Mouse (Mus musculus) cerebellum, adult 2 months (tissue): ENCODE measurements around the gene Has3. TPM values are rescaled to one million over a fixed set of nuclear protein-coding genes. Genes with fewer than 3 reads are reported as not detected.

Experiments used
- DNase-seq, 2 experiments: peaks; one replicate each; pipeline ENCODE4 v3.0.0; 2021
- H3K27ac ChIP-seq: fragments of 200-500 bp; 2 replicates; pipeline ENCODE4 v1.5.1; 2012; ENCODE audit warnings: low read length, control low read depth, inconsistent platforms; ENCODE audit not compliant: insufficient read depth
- H3K27me3 ChIP-seq: fragments of 200-500 bp; 2 replicates; pipeline ENCODE4 v1.6.1; 2012; ENCODE audit warnings: inconsistent platforms, mild to moderate bottlenecking, low read length, moderate library complexity; ENCODE audit not compliant: control insufficient read depth, insufficient read depth
- H3K4me1 ChIP-seq: fragments of 200-500 bp; 2 replicates; pipeline ENCODE4 v1.6.1; 2011; ENCODE audit warnings: low read length; ENCODE audit not compliant: control insufficient read depth, insufficient read depth
- H3K4me3 ChIP-seq: fragments of 200-500 bp; replicated peaks from 2 replicates; pipeline ENCODE3; 2011; ENCODE audit warnings: mild to moderate bottlenecking, low read depth, low read length, control low read depth; ENCODE audit not compliant: insufficient read depth
- CTCF ChIP-seq: fragments of 200-500 bp; IDR thresholded peaks from 2 replicates; pipeline ENCODE4 v1.5.1; 2011; ENCODE audit warnings: low read depth, mild to moderate bottlenecking, control low read depth, low read length, moderate library complexity, borderline replicate concordance; ENCODE audit not compliant: insufficient read depth
- POLR2A ChIP-seq: fragments of 200-500 bp; IDR thresholded peaks from 2 replicates; pipeline ENCODE4 v1.6.1; 2011; ENCODE audit warnings: low read length, control low read depth, borderline replicate concordance; ENCODE audit not compliant: insufficient read depth
- WGBS: fragments of 180-500 bp; shearing (Covaris S2); methylation state at CpG from one replicate; pipeline ENCODE4 v1.1.7; 2018; 5-methylcytosine and 5-hydroxymethylcytosine counted together
- polyA plus RNA-seq: library from polyadenylated mRNA; depleted of rRNA; stranded (reverse); fragments of >200 nt; gene quantifications from 2 replicates; pipeline ENCODE4 v1.2.3, GENCODE M21; 2012

Has3 gene
- polyA plus RNA-seq, 1 experiment, result 1.7 TPM

- no peaks in the 10 kb centered on the region for H3K27me3 ChIP-seq
- H3K27ac ChIP-seq, result no peak overlapping the region
- WGBS, result 77% methylated on average over 10 of the region's 10 CpGs
- no peak overlapping the region for H3K4me3 ChIP-seq
- H3K4me1 ChIP-seq, result no peaks in the 10 kb centered on the region
- no peak for DNase-seq
- TF ChIP-seq CTCF, result no peak
- no peak for TF ChIP-seq POLR2A
Observed at GRCm38 (mm10) chr8:106850034-106850433, 20.0 kb upstream of the Has3 start.

DNA sequence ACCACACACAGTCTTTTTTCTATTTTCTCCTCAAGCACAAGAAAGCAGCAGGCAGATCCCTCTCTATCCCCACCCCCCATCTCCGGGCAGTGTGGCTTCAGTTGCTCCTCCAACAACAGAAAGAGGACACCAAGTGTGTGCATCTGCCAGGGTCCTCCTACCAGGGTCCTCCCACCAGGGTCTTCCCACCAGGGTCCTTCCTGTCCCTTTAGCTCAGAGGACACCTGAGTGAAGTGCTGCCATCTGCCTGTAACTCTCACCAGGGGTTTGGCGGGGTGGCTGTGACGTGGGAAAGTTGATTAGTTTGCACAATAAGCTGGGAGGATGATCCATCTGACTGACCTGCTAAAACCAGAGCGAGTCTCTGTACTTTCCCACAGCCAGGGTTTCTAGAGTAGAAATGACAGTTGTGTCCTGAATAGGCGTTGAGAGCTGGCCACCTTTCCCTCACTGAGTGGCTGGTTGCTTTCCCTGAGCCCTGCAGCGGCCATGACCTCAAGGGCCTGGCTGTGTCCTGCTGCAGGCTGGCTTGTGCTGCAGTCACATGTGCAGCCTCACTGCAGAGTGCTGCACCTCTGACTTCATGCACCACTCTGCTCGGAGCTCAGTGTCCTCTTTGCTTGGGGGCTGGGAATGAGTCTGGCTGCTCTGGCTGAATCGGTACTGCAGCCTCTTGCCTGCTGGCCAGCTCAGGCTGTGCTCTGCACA is 15.4 kb upstream of the Has3 start:
- H3K27ac ChIP-seq, result no peak overlapping the region
- H3K4me3 ChIP-seq, result no peak overlapping the region
- peak in 1 of 2 experiments; percentile 10 for DNase-seq
- no peaks in the 10 kb centered on the region for H3K27me3 ChIP-seq
- no peak for TF ChIP-seq POLR2A
- TF ChIP-seq CTCF, result no peak
- WGBS, result 40% methylated on average over 8 of the region's 8 CpGs
- H3K4me1 ChIP-seq, result no peaks in the 10 kb centered on the region

GRCm38 (mm10) chr8:106855242-106855562 is 14.8 kb upstream of the Has3 start:
- Histone ChIP-seq H3K27me3 (no peaks in the 10 kb centered on the region), H3K4me3 (no peak overlapping the region), H3K4me1 (no peaks in the 10 kb centered on the region), H3K27ac (no peak overlapping the region)
- TF ChIP-seq CTCF (no peak), POLR2A (no peak)
- WGBS, result 89% methylated on average over 3 of the region's 3 CpGs
- DNase-seq, result no peak

GRCm38 (mm10) chr8:106862845-106863244 is 7.2 kb upstream of the Has3 start:
- no peak for DNase-seq
- no peak overlapping the region for H3K27ac ChIP-seq
- no peak for TF ChIP-seq POLR2A
- no peak for TF ChIP-seq CTCF
- no peaks in the 10 kb centered on the region for H3K27me3 ChIP-seq
- peaks cover 7% of the 10 kb centered on the region; the same call in 1 of the 2 replicates for H3K4me1 ChIP-seq
- WGBS, result 93% methylated on average over 10 of the region's 10 CpGs
- no peak overlapping the region for H3K4me3 ChIP-seq

DNA sequence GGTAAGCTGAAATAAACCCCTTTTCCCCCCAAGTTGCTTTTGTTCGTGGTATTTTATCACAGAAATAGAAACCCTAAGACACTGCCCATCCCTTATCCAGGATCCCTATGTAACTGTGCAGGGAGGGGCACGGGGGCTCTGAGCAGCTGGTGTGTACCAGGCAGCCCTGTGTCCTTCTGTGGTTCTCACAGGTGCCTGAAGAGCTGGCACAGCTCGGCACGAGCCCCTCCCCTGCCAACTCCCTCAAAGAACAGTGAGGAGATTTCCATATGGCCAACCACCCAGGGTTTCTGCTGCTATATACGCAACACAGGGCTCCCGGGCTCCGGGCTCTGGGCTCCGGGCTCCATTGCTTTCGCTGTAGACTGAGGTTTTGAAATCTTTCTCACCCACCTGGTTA is 4.7 kb upstream of the Has3 start:
- no peaks in the 10 kb centered on the region for H3K27me3 ChIP-seq
- H3K4me1 ChIP-seq, result peaks cover 7% of the 10 kb centered on the region; the same call in 1 of the 2 replicates
- DNase-seq, result peak in 1 of 2 experiments; percentile 44
- no peak for TF ChIP-seq POLR2A
- no peak for TF ChIP-seq CTCF
- no peak overlapping the region for H3K4me3 ChIP-seq
- 16% methylated on average over 9 of the region's 9 CpGs for whole genome bisulfite sequencing
- H3K27ac ChIP-seq, result no peak overlapping the region

DNA sequence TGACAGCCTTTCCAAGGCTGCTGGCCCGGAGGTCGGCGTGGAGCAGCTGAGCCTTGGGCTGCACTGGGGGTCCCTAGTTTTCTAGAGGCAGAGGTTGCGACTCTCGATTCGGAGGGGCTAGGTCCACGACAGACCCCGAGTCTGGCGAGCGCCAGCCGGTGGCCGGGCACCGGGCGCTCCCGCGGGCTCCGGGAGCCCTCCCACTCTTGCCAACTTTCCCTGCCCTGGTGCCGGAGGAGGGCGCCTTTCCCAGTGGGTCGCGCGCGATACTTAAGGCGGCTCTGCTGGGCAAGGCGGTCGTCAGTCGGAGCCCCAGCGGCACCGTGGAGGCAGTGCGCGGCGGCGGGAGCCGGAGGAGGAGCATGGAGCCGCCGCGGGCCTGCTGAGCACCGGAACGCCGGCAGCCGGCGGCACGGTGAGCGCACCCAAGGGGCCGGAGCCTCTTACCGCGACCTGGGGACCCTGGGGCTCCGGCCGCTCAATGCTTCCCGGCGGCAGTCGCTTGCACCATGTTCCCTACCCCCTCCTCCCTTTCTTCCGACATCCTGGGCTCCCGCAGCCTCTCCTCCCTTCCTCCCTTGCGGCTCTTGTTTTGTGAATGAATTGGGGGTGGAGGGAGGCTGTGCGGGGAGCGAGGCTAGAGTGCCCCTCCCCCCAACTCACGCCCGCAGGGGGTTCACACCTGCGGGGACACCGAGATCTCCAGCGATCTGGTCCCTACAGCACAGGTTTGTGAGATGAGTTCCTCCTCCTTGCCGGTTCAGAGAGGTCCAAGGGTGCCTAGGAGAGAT is 690 bp downstream of the Has3 start:
- under 1% methylated on average over 62 of the region's 63 CpGs for WGBS
- H3K27ac ChIP-seq, result no peak overlapping the region
- no peak for TF ChIP-seq POLR2A
- TF ChIP-seq CTCF, result no peak

GRCm38 (mm10) chr8:106871328-106871926 is 1.4 kb downstream of the Has3 start:
- WGBS, result under 1% methylated on average over 15 of the region's 15 CpGs
- Histone ChIP-seq H3K27ac (no peak overlapping the region), H3K27me3 (no peaks in the 10 kb centered on the region), H3K4me1 (peaks cover 11% of the 10 kb centered on the region), H3K4me3 (peak overlapping the region; percentile 61)
- TF ChIP-seq POLR2A, result no peak
- TF ChIP-seq CTCF, result no peak
- peak; percentile 30 to 31 for DNase-seq

More for the DNA sequence above, 690 bp downstream of the Has3 start:
- DNase-seq, result peak; percentile 57 to 65
- Histone ChIP-seq H3K27me3 (no peaks in the 10 kb centered on the region), H3K4me3 (peak overlapping the region; percentile 61), H3K4me1 (peaks cover 15% of the 10 kb centered on the region)

- H3K27ac ChIP-seq, result no peak overlapping the region
- under 1% methylated on average over 22 of the region's 22 CpGs for WGBS
- 0 out of 2 replicates have a peak, but pooled peaks have one; percentile 12 for TF ChIP-seq CTCF
- TF ChIP-seq POLR2A, result no peak
Observed at GRCm38 (mm10) chr8:106871931-106872371, 1.9 kb downstream of the Has3 start.

More at GRCm38 (mm10) chr8:106871931-106872371, 1.9 kb downstream of the Has3 start:
- DNase-seq, result peak; percentile 64
- Histone ChIP-seq H3K27me3 (no peaks in the 10 kb centered on the region), H3K4me3 (peak overlapping the region; percentile 25), H3K4me1 (peaks cover 11% of the 10 kb centered on the region)
